Mouse (Mus musculus) liver, postnatal 0 days (tissue): ENCODE data around the gene Cemip. TPM values are rescaled to one million over a fixed set of nuclear protein-coding genes. Genes with fewer than 3 reads are reported as not detected.

Source experiments
- ATAC-seq: fragments of 200-750 bp; cut with Nextera tagmentation; 2 replicates; pipeline ENCODE4 v1.8.0; 2017; ENCODE audit warnings: mild to moderate bottlenecking, moderate library complexity
- DNase-seq: peaks from one replicate; pipeline ENCODE4 v3.0.0-alpha.2; 2016
- H3K27ac ChIP-seq: fragments of 300-500 bp; sonication (generic); 2 replicates; pipeline ENCODE4 v1.5.1; 2014; ENCODE audit warnings: antibody characterized with exemption, moderate library complexity, mild to moderate bottlenecking, low read depth
- H3K27me3 ChIP-seq: fragments of 300-500 bp; sonication (generic); 2 replicates; pipeline ENCODE4 v1.6.1; 2014; ENCODE audit warnings: low read length, control low read depth, mixed read lengths; ENCODE audit not compliant: insufficient read depth
- H3K36me3 ChIP-seq: fragments of 300-500 bp; sonication (generic); replicated peaks from 2 replicates; pipeline ENCODE4 v1.6.1; 2014; ENCODE audit warnings: mild to moderate bottlenecking, control low read depth, low read length, moderate library complexity, mixed read lengths; ENCODE audit not compliant: insufficient read depth
- H3K4me1 ChIP-seq: fragments of 300-500 bp; sonication (generic); 2 replicates; pipeline ENCODE4 v1.6.1; 2014; ENCODE audit warnings: antibody characterized with exemption, mild to moderate bottlenecking, control low read depth; ENCODE audit not compliant: insufficient read depth
- H3K4me2 ChIP-seq: fragments of 300-500 bp; sonication (generic); 2 replicates; pipeline ENCODE4 v1.6.1; 2014; ENCODE audit warnings: low read depth, mild to moderate bottlenecking, low read length, moderate library complexity, mixed read lengths
- H3K4me3 ChIP-seq: fragments of 300-500 bp; sonication (generic); 2 replicates; pipeline ENCODE4 v1.5.1; 2014; ENCODE audit warnings: low read depth, low read length
- H3K9ac ChIP-seq: fragments of 300-500 bp; sonication (generic); replicated peaks from 2 replicates; pipeline ENCODE4 v1.6.1; 2014; ENCODE audit warnings: mild to moderate bottlenecking, moderate library complexity
- H3K9me3 ChIP-seq: fragments of 300-500 bp; sonication (generic); 2 replicates; pipeline ENCODE4 v1.6.1; 2016; ENCODE audit warnings: mild to moderate bottlenecking, control low read depth, low read length, mixed read lengths
- CTCF ChIP-seq: sonication (generic); IDR thresholded peaks from 2 replicates; pipeline ENCODE4 v1.5.1; 2016; ENCODE audit warnings: antibody characterized with exemption, low read depth
- EP300 ChIP-seq: IDR thresholded peaks from 2 replicates; pipeline ENCODE4 v1.6.1; 2016; ENCODE audit warnings: antibody characterized with exemption, low read depth, mild to moderate bottlenecking
- WGBS: fragments of 180-500 bp; shearing (Covaris S2); extraction: QIAGEN DNeasy Blood & Tissue Kit; methylation state at CpG from one replicate; pipeline ENCODE4 v1.1.7; 2014; ENCODE audit not compliant: insufficient replicate concordance; 5-methylcytosine and 5-hydroxymethylcytosine counted together
- polyA plus RNA-seq: library from polyadenylated mRNA; unstranded; fragments of >200 nt; fragmentation: Nextera tagmentation; extraction: Ambion mirVana; gene quantifications from 2 replicates; pipeline ENCODE4 v1.2.1, GENCODE M21; 2015

Cemip gene
- polyA plus RNA-seq, 1 experiment from 2014 or later: not detected

DNA sequence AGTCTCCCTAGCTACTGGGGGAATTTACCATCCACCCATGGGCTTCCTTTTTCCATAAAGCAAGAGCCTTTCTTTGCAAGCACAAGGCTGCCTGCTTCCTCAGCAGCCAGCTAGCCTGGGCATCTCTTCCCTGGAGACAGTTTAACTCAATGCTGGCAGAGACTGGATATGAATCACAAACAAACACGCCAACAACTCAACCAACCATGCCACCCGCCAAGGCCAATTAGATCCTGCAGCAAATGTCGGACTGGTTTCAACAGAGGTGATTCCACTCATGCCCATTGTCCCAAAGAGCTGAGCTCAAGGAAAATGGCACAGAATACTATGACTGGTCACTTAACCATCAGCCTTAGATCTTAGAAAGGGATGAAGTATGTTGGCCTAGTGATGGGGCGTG, 97.0 kb downstream of the Cemip start:
- no peak overlapping the region for H3K27ac ChIP-seq
- 84% methylated on average over 4 of the region's 4 CpGs for WGBS
- no peak for TF ChIP-seq EP300
- no peak for TF ChIP-seq CTCF
- ATAC-seq (no peak), DNase-seq (no peak)
- H3K9me3 ChIP-seq: no peaks in the 10 kb centered on the region
- H3K4me1 ChIP-seq: no peaks in the 10 kb centered on the region
- no peaks in the 10 kb centered on the region for H3K36me3 ChIP-seq
- no peak overlapping the region for H3K9ac ChIP-seq
- no peaks in the 10 kb centered on the region for H3K27me3 ChIP-seq
- no peak overlapping the region for H3K4me2 ChIP-seq
- H3K4me3 ChIP-seq: no peak overlapping the region

- WGBS: 65% methylated on average over 2 of the region's 2 CpGs
- Histone ChIP-seq H3K4me1 (no peaks in the 10 kb centered on the region), H3K9ac (no peak overlapping the region), H3K9me3 (no peaks in the 10 kb centered on the region), H3K36me3 (no peaks in the 10 kb centered on the region), H3K27ac (no peak overlapping the region), H3K27me3 (no peaks in the 10 kb centered on the region), H3K4me2 (no peak overlapping the region), H3K4me3 (no peak overlapping the region)
- TF ChIP-seq EP300: no peak
- TF ChIP-seq CTCF: no peak
- ATAC-seq (no peak), DNase-seq (no peak)
Measured at GRCm38 (mm10) chr7:83985751-83986150, 100.6 kb downstream of the Cemip start.

- H3K4me1 ChIP-seq: no peaks in the 10 kb centered on the region
- no peak for DNase-seq
- H3K9ac ChIP-seq: no peak overlapping the region
- H3K4me3 ChIP-seq: no peak overlapping the region
- no peaks in the 10 kb centered on the region for H3K27me3 ChIP-seq
- H3K27ac ChIP-seq: no peak overlapping the region
- ATAC-seq: no peak
- no peak overlapping the region for H3K4me2 ChIP-seq
- TF ChIP-seq EP300 (no peak), CTCF (no peak)
- WGBS: 67% methylated on average over 2 of the region's 2 CpGs
- no peaks in the 10 kb centered on the region for H3K9me3 ChIP-seq
- H3K36me3 ChIP-seq: no peaks in the 10 kb centered on the region
Measured at GRCm38 (mm10) chr7:83982566-83982965, 103.7 kb downstream of the Cemip start.

GRCm38 (mm10) chr7:83978945-83979536, 107.3 kb downstream of the Cemip start:
- DNase-seq: no peak
- ATAC-seq: no peak
- no peaks in the 10 kb centered on the region for H3K4me1 ChIP-seq
- no peak for TF ChIP-seq CTCF
- TF ChIP-seq EP300: no peak
- H3K9ac ChIP-seq: no peak overlapping the region
- H3K27ac ChIP-seq: no peak overlapping the region
- H3K27me3 ChIP-seq: no peaks in the 10 kb centered on the region
- 56% methylated on average over 1 of the region's 1 CpGs for WGBS
- H3K4me3 ChIP-seq: no peak overlapping the region
- H3K9me3 ChIP-seq: no peaks in the 10 kb centered on the region
- no peaks in the 10 kb centered on the region for H3K36me3 ChIP-seq
- H3K4me2 ChIP-seq: no peak overlapping the region

DNA sequence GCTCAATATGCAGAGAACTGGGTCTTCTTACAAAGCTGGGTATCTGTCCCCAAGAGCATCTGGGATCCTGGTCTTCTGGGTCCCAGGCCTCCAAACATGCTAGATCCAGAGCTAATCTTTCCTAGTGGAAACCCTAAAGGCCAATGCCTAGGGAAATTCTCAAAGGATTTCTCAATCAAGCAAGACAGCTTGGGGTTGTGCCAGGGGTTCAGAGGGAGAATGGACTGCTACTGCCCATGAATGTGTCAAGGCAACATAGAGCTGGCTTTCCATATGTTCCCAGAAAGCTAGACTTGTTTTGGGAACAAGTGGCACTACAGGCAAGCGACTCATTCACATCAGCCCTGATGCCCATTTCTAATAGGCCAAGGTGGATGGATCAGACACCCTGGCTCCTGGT, 107.9 kb downstream of the Cemip start:
- H3K27me3 ChIP-seq: no peaks in the 10 kb centered on the region
- H3K36me3 ChIP-seq: no peaks in the 10 kb centered on the region
- no peak overlapping the region for H3K4me3 ChIP-seq
- 74% methylated on average over 1 of the region's 1 CpGs for WGBS
- no peak for DNase-seq
- no peak overlapping the region for H3K4me2 ChIP-seq
- no peak overlapping the region for H3K27ac ChIP-seq
- TF ChIP-seq EP300 (no peak), CTCF (no peak)
- no peaks in the 10 kb centered on the region for H3K4me1 ChIP-seq
- H3K9ac ChIP-seq: no peak overlapping the region
- no peaks in the 10 kb centered on the region for H3K9me3 ChIP-seq
- ATAC-seq: no peak

GRCm38 (mm10) chr7:83976413-83976958, 109.8 kb downstream of the Cemip start:
- no peak overlapping the region for H3K4me3 ChIP-seq
- no peaks in the 10 kb centered on the region for H3K36me3 ChIP-seq
- ATAC-seq (no peak), DNase-seq (no peak)
- WGBS: 62% methylated on average over 6 of the region's 6 CpGs
- no peak overlapping the region for H3K27ac ChIP-seq
- TF ChIP-seq EP300 (no peak), CTCF (no peak)
- no peaks in the 10 kb centered on the region for H3K27me3 ChIP-seq
- no peak overlapping the region for H3K9ac ChIP-seq
- H3K9me3 ChIP-seq: no peaks in the 10 kb centered on the region
- H3K4me2 ChIP-seq: no peak overlapping the region
- no peaks in the 10 kb centered on the region for H3K4me1 ChIP-seq

- Histone ChIP-seq H3K9me3 (no peaks in the 10 kb centered on the region), H3K36me3 (no peaks in the 10 kb centered on the region), H3K27ac (no peak overlapping the region), H3K4me2 (no peak overlapping the region), H3K9ac (no peak overlapping the region), H3K4me1 (no peaks in the 10 kb centered on the region), H3K27me3 (no peaks in the 10 kb centered on the region), H3K4me3 (no peak overlapping the region)
- no peak for ATAC-seq
- no peak for DNase-seq
- no peak for TF ChIP-seq EP300
- no peak for TF ChIP-seq CTCF
- WGBS: 65% methylated on average over 6 of the region's 6 CpGs
Measured at GRCm38 (mm10) chr7:83975283-83975682, 111.0 kb downstream of the Cemip start.
